Mouse (Mus musculus) forebrain, embryonic 15.5 days (tissue): ENCODE measurements around the gene Serpina3i. TPM values are rescaled to one million over a fixed set of nuclear protein-coding genes. Genes with fewer than 3 reads are reported as not detected.
"Not testable (repeated sequence)": the region's sequence is repeated elsewhere in the genome, so short reads cannot be mapped to it uniquely, and the experiment has no call there.

Source experiments
- ATAC-seq: fragments of 200-750 bp; cut with Nextera tagmentation; replicated peaks from 2 replicates; pipeline ENCODE4 v1.8.0; 2017; ENCODE audit warnings: mild to moderate bottlenecking, moderate TSS enrichment, moderate library complexity
- H3K27ac ChIP-seq: fragments of 300-500 bp; sonication (generic); replicated peaks from 2 replicates; pipeline ENCODE4 v1.5.1; 2015; ENCODE audit warnings: mild to moderate bottlenecking, inconsistent platforms
- H3K27me3 ChIP-seq: fragments of 300-500 bp; sonication (generic); 2 replicates; pipeline ENCODE4 v1.6.1; 2015; ENCODE audit warnings: inconsistent platforms
- H3K36me3 ChIP-seq: fragments of 300-500 bp; sonication (generic); 2 replicates; pipeline ENCODE4 v1.6.1; 2015; ENCODE audit warnings: mild to moderate bottlenecking, inconsistent platforms
- H3K4me1 ChIP-seq: fragments of 300-500 bp; sonication (generic); 2 replicates; pipeline ENCODE4 v1.6.1; 2015; ENCODE audit warnings: inconsistent platforms
- H3K4me2 ChIP-seq: fragments of 300-500 bp; sonication (generic); replicated peaks from 2 replicates; pipeline ENCODE4 v1.6.1; 2015; ENCODE audit warnings: mild to moderate bottlenecking, inconsistent platforms
- H3K4me3 ChIP-seq: fragments of 300-500 bp; sonication (generic); 2 replicates; pipeline ENCODE4 v1.5.1; 2015; ENCODE audit warnings: mild to moderate bottlenecking, inconsistent platforms
- H3K9ac ChIP-seq: fragments of 300-500 bp; sonication (generic); replicated peaks from 2 replicates; pipeline ENCODE4 v1.6.1; 2015; ENCODE audit warnings: mild to moderate bottlenecking, inconsistent platforms
- H3K9me3 ChIP-seq: fragments of 300-500 bp; sonication (generic); 2 replicates; pipeline ENCODE4 v1.6.1; 2016; ENCODE audit warnings: inconsistent platforms
- WGBS: fragments of 180-500 bp; shearing (Covaris S2); methylation state at CpG from one replicate; pipeline ENCODE4 v1.1.7; 2015; ENCODE audit warnings: mixed read lengths; 5-methylcytosine and 5-hydroxymethylcytosine counted together
- polyA plus RNA-seq: library from polyadenylated mRNA; unstranded; fragments of >200 nt; fragmentation: Nextera tagmentation; extraction: Ambion mirVana; gene quantifications from 2 replicates; pipeline ENCODE4 v1.2.1, GENCODE M21; 2015

Gene Serpina3i
- polyA plus RNA-seq, result not detected in 2 replicates

GRCm38 (mm10) chr12:104262863-104263262 lies at the start of gene Serpina3i:
Serpina3i (plus strand) TSS chr12:104263122.
- Histone ChIP-seq H3K4me2 (no peak within 1 kb of the TSS), H3K27ac (no peak within 1 kb of the TSS)
- ATAC-seq, result no peak

DNA sequence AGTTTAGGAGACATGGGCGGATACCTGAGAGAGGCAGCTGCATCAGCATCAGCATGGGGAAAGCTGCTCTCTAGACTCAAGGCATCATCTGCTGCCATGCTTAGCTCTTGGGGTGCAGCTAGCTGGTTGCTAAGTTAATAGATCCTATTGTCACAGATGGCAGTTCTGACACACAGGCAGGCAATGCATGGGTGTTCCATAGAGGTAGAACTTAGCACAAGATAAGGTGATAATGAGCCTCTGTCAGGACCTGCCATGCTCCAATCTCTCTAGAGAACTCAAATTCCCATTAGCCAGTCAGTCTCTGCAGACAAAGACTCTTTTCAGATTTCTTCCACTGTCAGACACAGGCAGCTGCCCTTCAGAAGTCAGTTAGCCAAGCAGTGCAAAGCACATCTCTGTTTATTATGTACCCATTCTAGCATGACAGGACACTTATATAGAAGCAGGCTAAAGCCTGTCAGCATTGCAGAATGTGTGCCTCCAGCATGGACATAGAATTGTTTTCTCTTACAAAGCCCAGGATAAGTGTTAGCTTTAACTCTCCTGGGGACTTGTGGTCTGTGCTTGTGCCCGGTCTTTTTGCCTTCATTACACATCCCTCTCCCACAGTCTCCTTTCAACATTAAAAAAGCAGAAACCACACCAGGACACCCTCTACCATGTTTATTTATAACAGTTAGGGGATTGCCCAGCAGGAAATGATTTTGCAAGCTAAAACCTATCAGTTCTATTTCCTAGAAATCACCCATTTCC lies 49.1 kb upstream of the Serpina3i start:
- Histone ChIP-seq H3K4me2 (no peak overlapping the region), H3K4me1 (no peaks in the 10 kb centered on the region), H3K27me3 (no peaks in the 10 kb centered on the region), H3K9me3 (no peaks in the 10 kb centered on the region), H3K4me3 (no peak overlapping the region), H3K27ac (no peak overlapping the region), H3K9ac (no peak overlapping the region), H3K36me3 (no peaks in the 10 kb centered on the region)
- WGBS, result 54% methylated on average over 2 of the region's 2 CpGs
- ATAC-seq, result no peak

More at GRCm38 (mm10) chr12:104262863-104263262, at the start of gene Serpina3i:
- H3K27me3 ChIP-seq, result no peaks in the 10 kb centered on the region
- H3K36me3 ChIP-seq, result no peaks in the 10 kb centered on the region
- H3K9me3 ChIP-seq, result no peaks in the 10 kb centered on the region
- no peak within 1 kb of the TSS for H3K4me3 ChIP-seq
- H3K4me1 ChIP-seq, result no peaks in the 10 kb centered on the region
- H3K9ac ChIP-seq, result no peak within 1 kb of the TSS

DNA sequence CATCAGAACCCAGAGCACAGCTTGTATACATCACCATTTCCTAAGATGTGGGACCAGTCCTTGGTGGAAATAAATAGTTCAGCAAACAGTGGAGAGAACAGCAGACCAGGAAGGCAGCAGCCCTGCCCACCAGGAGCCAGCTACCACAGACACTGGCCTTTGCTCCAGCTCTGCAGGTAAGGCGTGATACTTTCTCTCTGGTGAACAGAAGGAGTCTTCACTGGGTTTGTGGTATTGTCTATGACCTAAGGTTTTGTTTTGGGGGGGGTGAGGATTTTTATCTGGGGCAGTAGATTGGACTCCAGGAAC lies 48.5 kb upstream of the Serpina3i start, which contains the start of gene Serpina3f:
Serpina3f (plus strand) TSS at position 100 of the 309 bp plus-strand sequence.
- Histone ChIP-seq H3K27me3 (no peaks in the 10 kb centered on the region), H3K27ac (no peak within 1 kb of the TSS), H3K36me3 (no peaks in the 10 kb centered on the region), H3K4me1 (no peaks in the 10 kb centered on the region), H3K9ac (no peak within 1 kb of the TSS), H3K9me3 (no peaks in the 10 kb centered on the region), H3K4me2 (no peak within 1 kb of the TSS), H3K4me3 (no peak within 1 kb of the TSS)
- no peak for ATAC-seq
- WGBS, result 75% methylated on average over 1 of the region's 1 CpGs

DNA sequence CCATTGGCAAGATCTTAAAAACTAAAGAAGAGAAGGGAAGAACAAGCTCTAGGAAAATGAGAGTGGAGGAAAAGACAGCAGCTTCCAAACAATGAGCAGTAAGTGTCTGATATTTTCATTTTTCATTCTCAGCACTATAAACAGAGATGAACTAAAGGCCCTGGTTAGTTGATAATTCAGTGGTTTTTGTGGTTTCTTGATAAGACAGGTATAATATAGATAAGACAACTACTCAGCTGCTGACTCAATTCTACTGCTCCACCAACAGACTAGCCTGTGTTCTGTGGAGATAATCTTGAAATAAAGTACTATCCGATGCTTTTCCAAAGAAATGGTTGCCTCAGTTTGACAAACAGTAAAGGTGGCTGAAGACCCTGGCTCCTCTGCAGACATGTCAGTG lies 47.7 kb upstream of the Serpina3i start:
- ATAC-seq, result no peak
- Histone ChIP-seq H3K27ac (no peak overlapping the region), H3K9ac (no peak overlapping the region), H3K27me3 (no peaks in the 10 kb centered on the region), H3K4me3 (no peak overlapping the region), H3K36me3 (no peaks in the 10 kb centered on the region), H3K9me3 (no peaks in the 10 kb centered on the region), H3K4me1 (no peaks in the 10 kb centered on the region), H3K4me2 (no peak overlapping the region)
- WGBS, result 100% methylated on average over 1 of the region's 1 CpGs

DNA sequence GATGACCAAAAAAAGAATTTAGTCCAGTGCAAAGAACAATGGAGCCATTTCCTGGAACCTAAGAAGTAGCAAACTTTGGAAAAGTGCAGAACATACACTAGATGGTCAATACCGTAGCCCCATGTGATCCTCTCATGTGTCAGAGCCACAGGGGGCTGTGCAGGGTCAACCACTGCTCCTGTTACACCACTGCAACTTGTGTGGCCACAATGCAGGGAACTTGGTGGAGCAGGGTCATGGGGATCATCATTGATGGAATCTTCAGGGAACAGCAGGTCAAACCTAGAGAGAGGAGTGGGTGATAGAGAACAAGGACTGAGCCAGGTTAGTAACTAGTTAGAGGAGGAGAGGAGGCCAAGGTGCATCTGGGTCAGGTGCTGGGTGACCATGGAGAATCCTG lies 41.3 kb upstream of the Serpina3i start:
- 84% methylated on average over 1 of the region's 1 CpGs for WGBS
- H3K27me3 ChIP-seq, result no peaks in the 10 kb centered on the region
- H3K9me3 ChIP-seq, result no peaks in the 10 kb centered on the region
- no peak overlapping the region for H3K27ac ChIP-seq
- no peak overlapping the region for H3K4me3 ChIP-seq
- ATAC-seq, result no peak
- no peaks in the 10 kb centered on the region for H3K4me1 ChIP-seq
- no peaks in the 10 kb centered on the region for H3K36me3 ChIP-seq
- no peak overlapping the region for H3K9ac ChIP-seq
- no peak overlapping the region for H3K4me2 ChIP-seq

- H3K27me3 ChIP-seq, result no peaks in the 10 kb centered on the region
- no peaks in the 10 kb centered on the region for H3K4me1 ChIP-seq
- H3K4me2 ChIP-seq, result no peak overlapping the region
- H3K4me3 ChIP-seq, result no peak overlapping the region
- no peaks in the 10 kb centered on the region for H3K36me3 ChIP-seq
- ATAC-seq, result no peak
- H3K9me3 ChIP-seq, result no peaks in the 10 kb centered on the region
- no peak overlapping the region for H3K27ac ChIP-seq
- 90% methylated on average over 1 of the region's 1 CpGs for WGBS
- H3K9ac ChIP-seq, result no peak overlapping the region
Measured at GRCm38 (mm10) chr12:104223690-104224089, 39.2 kb upstream of the Serpina3i start.

- no peak overlapping the region for H3K4me2 ChIP-seq
- H3K9me3 ChIP-seq, result no peaks in the 10 kb centered on the region
- no peak overlapping the region for H3K9ac ChIP-seq
- no peak overlapping the region for H3K27ac ChIP-seq
- H3K4me3 ChIP-seq, result no peak overlapping the region
- no peak for ATAC-seq
- 80% methylated on average over 7 of the region's 7 CpGs for WGBS
- H3K27me3 ChIP-seq, result no peaks in the 10 kb centered on the region
- H3K36me3 ChIP-seq, result no peaks in the 10 kb centered on the region
- H3K4me1 ChIP-seq, result no peaks in the 10 kb centered on the region
Measured at GRCm38 (mm10) chr12:104224598-104225300, 38.2 kb upstream of the Serpina3i start.

- Histone ChIP-seq H3K36me3 (no peaks in the 10 kb centered on the region), H3K9me3 (no peaks in the 10 kb centered on the region), H3K27ac (no peak overlapping the region), H3K4me2 (no peak overlapping the region), H3K4me1 (no peaks in the 10 kb centered on the region), H3K9ac (no peak overlapping the region), H3K27me3 (no peaks in the 10 kb centered on the region), H3K4me3 (no peak overlapping the region)
- ATAC-seq, result no peak
- 86% methylated on average over 2 of the region's 2 CpGs for WGBS
Measured at GRCm38 (mm10) chr12:104230762-104231161, 32.2 kb upstream of the Serpina3i start.

DNA sequence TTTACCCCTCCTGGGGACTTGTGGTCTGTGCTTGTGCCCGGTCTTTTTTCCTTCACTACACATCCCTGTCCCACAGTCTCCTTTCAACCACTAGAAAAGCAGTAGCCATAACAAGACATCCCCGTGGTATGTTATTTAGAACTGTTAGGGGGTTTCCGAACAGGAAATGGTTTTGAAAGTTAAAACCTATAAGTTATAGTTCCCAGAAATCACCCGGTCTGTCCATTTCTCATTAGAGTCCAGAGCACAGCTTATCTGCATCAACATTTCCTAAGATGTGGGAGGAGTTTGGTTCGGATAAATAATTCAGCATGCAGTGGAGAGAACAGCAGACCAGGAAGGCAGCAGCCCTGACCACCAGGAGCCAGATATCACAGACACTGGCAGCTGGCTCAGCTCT lies 27.0 kb upstream of the Serpina3i start, which contains the start of gene Serpina3g:
Serpina3g (plus strand) TSS at position 331 of the 400 bp plus-strand sequence.
- no peaks in the 10 kb centered on the region for H3K9me3 ChIP-seq
- H3K4me2 ChIP-seq, result no peak within 1 kb of the TSS
- H3K4me1 ChIP-seq, result no peaks in the 10 kb centered on the region
- no peak within 1 kb of the TSS for H3K4me3 ChIP-seq
- H3K27me3 ChIP-seq, result no peaks in the 10 kb centered on the region
- 78% methylated on average over 5 of the region's 5 CpGs for WGBS
- no peak within 1 kb of the TSS for H3K27ac ChIP-seq
- H3K36me3 ChIP-seq, result no peaks in the 10 kb centered on the region
- no peak within 1 kb of the TSS for H3K9ac ChIP-seq
- ATAC-seq, result no peak

- H3K4me2 ChIP-seq, H3K4me1 ChIP-seq, H3K9me3 ChIP-seq, H3K9ac ChIP-seq, H3K4me3 ChIP-seq, ATAC-seq, H3K27me3 ChIP-seq, H3K36me3 ChIP-seq, H3K27ac ChIP-seq: not testable (repeated sequence)
- WGBS, result 73% methylated on average over 1 of the region's 1 CpGs
Measured at GRCm38 (mm10) chr12:104238048-104238447, 24.9 kb upstream of the Serpina3i start.

- Histone ChIP-seq H3K36me3 (no peaks in the 10 kb centered on the region), H3K9ac (no peak overlapping the region), H3K4me3 (no peak overlapping the region), H3K4me1 (no peaks in the 10 kb centered on the region), H3K9me3 (no peaks in the 10 kb centered on the region), H3K27me3 (no peaks in the 10 kb centered on the region), H3K27ac (no peak overlapping the region), H3K4me2 (no peak overlapping the region)
- no peak for ATAC-seq
Measured at GRCm38 (mm10) chr12:104243307-104243706, 19.6 kb upstream of the Serpina3i start.

DNA sequence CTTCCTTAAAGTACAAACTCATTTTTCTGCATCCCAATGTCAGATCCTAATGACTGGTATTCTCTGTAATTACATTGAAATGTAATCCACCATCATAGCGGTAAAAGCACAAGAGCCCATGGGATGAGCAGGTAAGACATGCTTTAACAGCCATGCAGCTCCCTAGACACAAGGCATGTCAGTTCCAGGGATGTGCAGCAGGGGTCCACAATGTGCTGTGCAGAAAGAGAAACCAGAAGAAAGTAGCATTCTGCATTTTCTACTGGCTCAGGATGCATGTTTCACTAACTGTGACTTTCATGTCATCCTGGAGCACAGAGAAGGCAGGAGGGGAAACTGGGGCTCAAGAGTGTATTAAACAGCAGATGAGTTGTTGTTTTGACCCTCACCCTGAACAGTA lies 17.8 kb upstream of the Serpina3i start:
- ATAC-seq, result no peak
- H3K27me3 ChIP-seq, result no peaks in the 10 kb centered on the region

More for the DNA sequence above, 17.8 kb upstream of the Serpina3i start:
- 89% methylated on average over 1 of the region's 1 CpGs for WGBS
- no peaks in the 10 kb centered on the region for H3K9me3 ChIP-seq
- no peaks in the 10 kb centered on the region for H3K4me1 ChIP-seq
- no peak overlapping the region for H3K9ac ChIP-seq
- H3K36me3 ChIP-seq, result no peaks in the 10 kb centered on the region
- H3K4me3 ChIP-seq, result no peak overlapping the region
- H3K4me2 ChIP-seq, result no peak overlapping the region
- H3K27ac ChIP-seq, result no peak overlapping the region
